Mouse (Mus musculus): ENCODE measurements at regions not wholly inside any gene's neighbourhood (a gene's known extent, or its start where the extent isn't known, plus 50 kb on each side); places are given as distances from the start of the nearest gene placed in this dataset.

DNA sequence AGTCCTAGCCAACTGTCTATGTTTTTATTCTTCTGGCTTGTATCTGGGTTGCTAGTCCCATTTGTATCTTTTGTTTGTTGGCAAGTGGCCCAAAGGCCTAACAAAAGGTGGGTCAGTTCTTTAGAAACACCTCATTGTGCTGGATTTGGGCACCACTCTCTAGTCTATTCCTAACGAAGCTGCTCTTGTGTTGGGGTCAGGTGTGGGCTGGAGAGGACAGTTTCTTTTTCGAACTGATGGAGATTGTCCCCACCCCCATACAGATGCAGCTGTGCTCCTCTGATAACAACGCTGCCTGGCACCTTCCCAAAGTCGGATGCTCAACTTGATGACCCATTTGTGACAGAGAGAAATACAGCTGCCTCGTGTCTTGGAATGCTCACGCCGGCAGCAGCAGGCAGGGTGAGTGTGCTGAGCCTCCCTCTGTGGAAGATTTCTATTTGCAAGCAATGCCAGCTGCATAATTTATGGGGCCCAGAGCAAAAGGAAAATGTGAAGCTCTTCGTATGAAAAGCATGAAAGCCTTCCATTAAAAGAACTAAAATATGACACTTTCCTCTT, 342.5 kb downstream of the Dmrt2 start:
- in situ Hi-C loops (cut with MboI; ENCODE audit: low pct_unique_long_range_greater_than_20kb in 1 of 2, low sequenced_read_pairs in 2 of 2, unreplicated experiment in 1 of 2): no loop called here

GRCm38 (mm10) chr19:26021141-26021540, 348.9 kb downstream of the Dmrt2 start:
- in situ Hi-C loops (cut with MboI; ENCODE audit: low pct_unique_long_range_greater_than_20kb in 1 of 2, low sequenced_read_pairs in 2 of 2, unreplicated experiment in 1 of 2): no loop called here

GRCm38 (mm10) chr19:26026103-26026502, 353.9 kb downstream of the Dmrt2 start:
- in situ Hi-C loops (cut with MboI; ENCODE audit: low pct_unique_long_range_greater_than_20kb in 1 of 2, low sequenced_read_pairs in 2 of 2, unreplicated experiment in 1 of 2): no loop called here

- in situ Hi-C loops (cut with MboI; ENCODE audit: low pct_unique_long_range_greater_than_20kb in 1 of 2, low sequenced_read_pairs in 2 of 2, unreplicated experiment in 1 of 2): no loop called here
Measured at GRCm38 (mm10) chr19:26037270-26037669, 365.1 kb downstream of the Dmrt2 start.

DNA sequence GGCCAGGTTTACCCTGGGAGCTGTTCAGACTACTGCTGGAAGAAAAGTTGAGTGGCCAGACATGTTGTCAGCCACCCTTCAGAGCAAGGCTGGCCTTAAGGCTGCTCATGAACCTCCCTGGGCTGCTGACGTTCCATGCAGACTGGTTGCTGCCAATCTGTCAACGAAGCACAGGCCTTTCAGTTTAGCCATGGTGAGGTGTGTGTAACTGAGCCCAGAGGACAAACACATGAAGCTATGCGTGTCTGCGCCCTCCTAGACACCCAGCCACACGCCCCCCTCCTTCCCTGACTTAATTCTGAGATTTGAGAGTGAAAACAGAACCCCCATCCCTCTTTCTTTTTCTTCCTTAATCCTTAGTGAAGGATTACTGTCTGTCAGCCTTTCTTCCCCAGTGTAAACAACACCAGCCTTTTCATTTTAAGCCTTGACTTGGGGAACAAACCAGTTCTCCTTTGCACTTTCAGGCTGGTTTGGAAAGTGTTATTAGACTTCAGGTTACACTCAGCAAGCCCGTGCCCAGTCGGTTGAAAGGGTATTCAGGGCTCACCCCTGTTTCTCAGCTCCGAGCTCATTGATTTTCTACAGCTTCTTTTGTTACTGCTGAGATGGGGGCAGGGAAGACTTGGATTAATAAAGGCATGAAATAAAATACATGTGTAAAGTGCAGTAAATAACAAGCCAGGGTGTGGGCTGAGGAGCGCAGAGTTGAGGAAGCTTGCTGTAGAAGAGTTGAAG, 379.4 kb downstream of the Dmrt2 start:
- in situ Hi-C loops (cut with MboI; ENCODE audit: low pct_unique_long_range_greater_than_20kb in 1 of 2, low sequenced_read_pairs in 2 of 2, unreplicated experiment in 1 of 2): no loop called here

GRCm38 (mm10) chr19:26059668-26060067, 387.5 kb downstream of the Dmrt2 start:
- in situ Hi-C loops (cut with MboI; ENCODE audit: low pct_unique_long_range_greater_than_20kb in 1 of 2, low sequenced_read_pairs in 2 of 2, unreplicated experiment in 1 of 2): no loop called here

- in situ Hi-C loops (cut with MboI; ENCODE audit: low pct_unique_long_range_greater_than_20kb in 1 of 2, low sequenced_read_pairs in 2 of 2, unreplicated experiment in 1 of 2): no loop called here
Measured at GRCm38 (mm10) chr19:26068553-26068952, 396.3 kb downstream of the Dmrt2 start.

GRCm38 (mm10) chr19:26069908-26070307, 397.7 kb downstream of the Dmrt2 start:
- in situ Hi-C loops (cut with MboI; ENCODE audit: low pct_unique_long_range_greater_than_20kb in 1 of 2, low sequenced_read_pairs in 2 of 2, unreplicated experiment in 1 of 2): no loop called here

- in situ Hi-C loops (cut with MboI; ENCODE audit: low pct_unique_long_range_greater_than_20kb in 1 of 2, low sequenced_read_pairs in 2 of 2, unreplicated experiment in 1 of 2): no loop called here
Measured at GRCm38 (mm10) chr19:26088318-26088717, 416.1 kb downstream of the Dmrt2 start.

- in situ Hi-C loops (cut with MboI; ENCODE audit: low pct_unique_long_range_greater_than_20kb in 1 of 2, low sequenced_read_pairs in 2 of 2, unreplicated experiment in 1 of 2): no loop called here
Measured at GRCm38 (mm10) chr19:26091386-26091785, 419.2 kb downstream of the Dmrt2 start.

GRCm38 (mm10) chr19:26093844-26094243, 421.6 kb downstream of the Dmrt2 start:
- in situ Hi-C loops (cut with MboI; ENCODE audit: low pct_unique_long_range_greater_than_20kb in 1 of 2, low sequenced_read_pairs in 2 of 2, unreplicated experiment in 1 of 2): no loop called here

GRCm38 (mm10) chr19:26114326-26114725, 442.1 kb downstream of the Dmrt2 start:
- in situ Hi-C loops (cut with MboI; ENCODE audit: low pct_unique_long_range_greater_than_20kb in 1 of 2, low sequenced_read_pairs in 2 of 2, unreplicated experiment in 1 of 2): no loop called here

DNA sequence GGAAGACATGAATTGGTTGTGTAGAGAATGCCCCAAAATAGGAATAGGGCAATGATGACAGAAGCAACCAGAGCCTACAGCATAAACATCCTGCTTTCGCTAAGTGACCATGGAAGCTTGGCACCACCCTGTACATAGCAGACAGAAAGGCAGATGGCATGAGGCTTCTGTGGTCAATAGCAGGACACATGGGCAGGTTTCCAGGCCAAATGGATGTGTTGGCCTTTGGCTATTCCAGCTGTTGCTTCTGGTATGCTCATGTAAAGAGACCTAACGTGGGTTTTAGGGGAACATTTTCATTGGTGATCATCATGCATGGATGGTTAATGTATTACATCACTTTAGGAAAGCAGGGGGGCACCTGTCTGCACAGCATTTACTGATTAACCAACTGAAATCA, 456.2 kb downstream of the Dmrt2 start:
- in situ Hi-C loops (cut with MboI; ENCODE audit: low pct_unique_long_range_greater_than_20kb in 1 of 2, low sequenced_read_pairs in 2 of 2, unreplicated experiment in 1 of 2): no loop called here

DNA sequence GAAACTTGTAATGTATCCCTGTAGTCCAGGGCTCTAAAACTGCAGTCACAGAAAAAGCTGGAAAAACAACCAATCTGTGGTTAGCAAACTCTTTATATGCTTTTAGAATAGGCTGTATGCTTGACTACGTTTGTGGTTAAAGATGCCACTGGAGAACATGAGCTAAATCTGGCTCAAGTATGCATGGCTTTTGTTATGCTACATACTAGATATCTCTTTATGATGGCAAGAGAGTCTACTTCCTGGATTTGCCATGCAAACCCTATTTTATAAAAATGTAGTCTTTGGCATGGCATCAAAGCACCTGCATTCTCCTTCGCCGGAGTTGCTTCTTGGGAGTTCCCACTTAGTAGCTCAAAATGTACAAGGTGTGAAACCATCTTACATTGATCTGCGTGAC, 462.2 kb downstream of the Dmrt2 start:
- in situ Hi-C loops (cut with MboI; ENCODE audit: low pct_unique_long_range_greater_than_20kb in 1 of 2, low sequenced_read_pairs in 2 of 2, unreplicated experiment in 1 of 2): no loop called here

DNA sequence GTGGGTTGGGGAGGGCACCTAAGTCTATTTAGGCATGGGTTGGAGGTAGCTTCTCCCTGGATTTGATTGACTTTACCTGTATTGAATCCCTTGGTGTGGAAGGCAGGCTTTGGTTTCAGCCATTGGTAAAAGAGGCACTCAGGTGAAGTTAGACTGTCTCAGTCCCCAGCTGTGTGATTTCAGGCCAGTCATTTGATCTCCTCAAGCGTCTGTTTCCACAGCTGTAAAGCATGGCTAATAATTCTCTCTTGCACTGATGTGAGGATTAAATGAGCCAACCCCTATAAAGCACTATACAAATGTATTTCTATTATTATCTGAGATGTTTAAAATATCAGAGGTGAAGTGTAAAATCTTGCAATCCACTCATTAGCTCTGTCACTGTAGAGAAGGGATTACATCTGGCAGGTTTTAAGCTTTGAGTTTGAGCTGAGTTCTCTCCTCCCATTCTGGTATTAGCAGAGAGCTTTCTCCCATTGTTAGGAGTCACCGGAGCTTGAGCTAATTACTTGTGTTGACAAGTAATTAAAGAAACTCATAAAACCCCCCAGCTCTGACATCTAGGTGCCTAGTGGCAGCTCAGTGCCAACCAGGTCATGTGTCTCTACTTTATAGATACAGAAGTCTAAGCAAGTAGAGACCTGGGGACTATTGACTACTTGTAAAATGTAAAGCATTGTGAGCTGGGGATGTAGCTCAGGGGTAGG, 463.3 kb downstream of the Dmrt2 start:
- in situ Hi-C loops (cut with MboI; ENCODE audit: low pct_unique_long_range_greater_than_20kb in 1 of 2, low sequenced_read_pairs in 2 of 2, unreplicated experiment in 1 of 2): no loop called here

- in situ Hi-C loops (cut with MboI; ENCODE audit: low pct_unique_long_range_greater_than_20kb in 1 of 2, low sequenced_read_pairs in 2 of 2, unreplicated experiment in 1 of 2): no loop called here
Measured at GRCm38 (mm10) chr19:26140647-26141046, 464.2 kb upstream of the Smarca2 start.

DNA sequence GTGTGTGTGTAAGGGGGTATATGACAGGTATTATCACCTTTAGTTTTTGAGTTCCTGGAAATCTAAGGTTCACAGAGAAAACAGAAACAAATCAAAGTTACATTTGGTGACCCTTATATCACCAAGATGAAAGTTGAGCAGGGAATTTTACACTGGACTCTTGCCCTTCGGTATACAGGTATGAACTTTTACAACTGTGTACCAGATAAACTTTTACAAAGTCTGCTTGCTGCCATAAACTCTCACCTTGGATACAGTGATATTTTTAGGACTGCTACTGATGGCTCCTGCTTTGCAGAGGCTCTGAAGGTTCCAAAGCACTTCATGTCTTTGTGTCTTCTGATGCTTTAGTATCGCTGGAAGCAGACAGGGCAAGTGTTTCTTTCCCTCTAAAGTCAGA, 461.3 kb upstream of the Smarca2 start:
- in situ Hi-C loops (cut with MboI; ENCODE audit: low pct_unique_long_range_greater_than_20kb in 1 of 2, low sequenced_read_pairs in 2 of 2, unreplicated experiment in 1 of 2): no loop called here

DNA sequence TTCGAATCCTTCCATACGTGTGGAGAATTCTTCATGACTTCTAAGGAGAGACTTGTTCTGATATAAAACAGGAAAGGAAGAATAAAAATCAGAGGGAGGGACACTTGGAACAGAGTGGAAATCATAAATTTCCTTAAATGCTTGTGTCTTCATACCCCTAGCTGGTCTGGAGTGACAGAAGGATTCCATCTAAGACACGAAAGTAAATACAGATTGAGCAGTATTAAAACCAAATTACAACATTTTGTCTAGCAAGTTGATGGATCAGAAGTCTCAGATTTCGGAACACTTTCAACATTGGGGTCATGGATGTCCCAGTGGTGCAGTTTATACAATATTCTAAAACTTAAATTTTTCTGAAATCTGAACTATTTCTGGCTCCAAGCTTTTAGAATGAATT, 453.6 kb upstream of the Smarca2 start:
- in situ Hi-C loops (cut with MboI; ENCODE audit: low pct_unique_long_range_greater_than_20kb in 1 of 2, low sequenced_read_pairs in 2 of 2, unreplicated experiment in 1 of 2): no loop called here

- in situ Hi-C loops (cut with MboI; ENCODE audit: low pct_unique_long_range_greater_than_20kb in 1 of 2, low sequenced_read_pairs in 2 of 2, unreplicated experiment in 1 of 2): no loop called here
Measured at GRCm38 (mm10) chr19:26164993-26165392, 439.9 kb upstream of the Smarca2 start.

DNA sequence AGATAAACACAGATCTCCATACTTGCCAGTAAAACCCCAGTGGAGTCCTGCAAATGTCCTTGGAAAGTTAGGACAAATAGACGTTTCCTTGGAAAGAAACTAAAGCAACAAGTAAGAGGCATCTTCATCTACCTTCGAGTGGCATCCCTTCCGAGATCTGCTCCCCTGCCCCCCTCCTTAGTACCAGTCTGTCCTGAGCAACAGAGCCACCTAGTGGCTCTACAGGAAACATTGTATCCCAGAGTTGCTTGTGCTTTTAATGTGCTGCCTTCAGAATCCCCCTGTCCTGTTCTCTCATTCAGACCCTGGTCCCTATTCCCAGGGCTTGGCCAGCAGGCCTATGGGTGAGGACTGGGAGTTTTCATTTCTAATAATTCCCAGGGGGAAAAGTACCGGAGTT, 423.1 kb upstream of the Smarca2 start:
- in situ Hi-C loops (cut with MboI; ENCODE audit: low pct_unique_long_range_greater_than_20kb in 1 of 2, low sequenced_read_pairs in 2 of 2, unreplicated experiment in 1 of 2): loop anchor here (10.0 kb wide), 2 partner anchors 497 to 507 kb away; partner anchors contain the start of gene Dmrt2 (in 1 of the 2)

Data from mouse embryonic stem cell (cell line).